Mouse (Mus musculus) forelimb bud, embryonic 11.5 days (tissue): Measurements from ENCODE around the gene S100a6.

Experiments
- DNase-seq: peaks from one replicate; pipeline ENCODE4 v3.0.0-alpha.2; 2012; ENCODE audit warnings: low read depth, low spot score

Gene S100a6

DNA sequence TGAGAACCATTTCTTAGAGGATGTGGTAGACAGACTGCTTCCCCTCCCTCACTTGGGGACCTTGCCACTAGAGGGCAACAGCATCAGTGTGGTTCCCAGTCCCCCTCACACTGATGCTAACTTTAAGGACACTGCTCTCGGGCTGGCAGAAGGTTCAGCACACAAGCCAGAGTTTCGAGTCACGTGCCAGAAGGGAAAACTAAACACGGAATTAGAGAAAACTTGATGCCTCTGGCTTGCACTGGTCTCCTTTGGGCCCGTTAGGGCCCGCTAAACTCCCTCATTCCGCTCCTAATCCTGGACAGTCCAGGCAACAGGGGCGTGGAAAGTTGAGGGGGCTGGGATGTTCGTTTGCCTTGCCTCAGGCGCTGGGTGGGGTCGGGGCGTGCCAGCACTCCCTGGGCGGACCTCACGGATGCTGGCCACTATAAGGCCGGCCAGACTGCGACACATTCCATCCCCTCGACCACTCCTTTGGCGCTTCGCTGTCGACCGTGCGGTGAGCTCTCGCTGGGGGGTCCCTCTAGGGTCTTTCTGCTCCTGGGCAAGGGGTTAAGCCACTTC is at the start of gene S100a6:
TSS of gene S100a6 (plus strand) at position 155 of the 564 bp plus-strand sequence.
- DNase-seq, result peak; percentile 72

DNA sequence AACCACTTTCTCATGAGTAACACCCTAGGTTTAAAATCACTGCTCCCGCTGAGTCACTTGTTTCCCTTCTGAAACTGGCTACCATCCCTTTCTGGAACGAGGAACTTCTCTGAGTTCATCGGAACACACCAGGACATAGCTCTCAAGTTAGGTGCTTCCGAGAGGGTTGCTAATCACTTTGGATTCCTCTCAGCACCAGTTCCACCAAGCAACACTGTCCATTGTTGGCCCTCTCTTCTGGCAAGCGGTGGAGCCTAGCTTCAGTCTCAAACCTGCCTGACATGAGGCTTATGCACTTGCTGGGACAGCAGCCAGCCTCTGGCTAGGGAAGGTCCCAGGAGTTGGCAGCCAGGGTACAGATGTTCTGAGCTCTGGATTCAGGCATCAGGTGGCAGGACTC is 38.0 kb upstream of the S100a6 start:
- no peak for DNase-seq

DNA sequence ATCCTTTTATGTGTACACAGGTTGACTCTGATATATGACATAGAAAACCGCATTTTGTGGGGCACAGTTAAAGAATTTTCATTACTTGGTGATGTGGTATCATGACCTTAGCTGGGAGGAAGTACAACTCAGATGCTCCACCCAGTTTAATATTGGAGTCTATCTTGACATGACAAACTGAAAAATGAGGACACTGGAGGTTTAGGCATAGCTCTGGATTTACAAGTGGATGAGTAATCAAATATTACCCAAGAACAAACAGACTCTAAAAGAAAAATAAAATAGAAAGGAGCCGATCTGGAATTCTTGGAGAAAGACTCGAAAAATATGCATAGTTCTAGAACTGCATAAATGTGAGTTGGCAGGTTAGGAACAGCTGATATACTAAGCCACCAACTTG is 37.4 kb upstream of the S100a6 start:
- no peak for DNase-seq

DNA sequence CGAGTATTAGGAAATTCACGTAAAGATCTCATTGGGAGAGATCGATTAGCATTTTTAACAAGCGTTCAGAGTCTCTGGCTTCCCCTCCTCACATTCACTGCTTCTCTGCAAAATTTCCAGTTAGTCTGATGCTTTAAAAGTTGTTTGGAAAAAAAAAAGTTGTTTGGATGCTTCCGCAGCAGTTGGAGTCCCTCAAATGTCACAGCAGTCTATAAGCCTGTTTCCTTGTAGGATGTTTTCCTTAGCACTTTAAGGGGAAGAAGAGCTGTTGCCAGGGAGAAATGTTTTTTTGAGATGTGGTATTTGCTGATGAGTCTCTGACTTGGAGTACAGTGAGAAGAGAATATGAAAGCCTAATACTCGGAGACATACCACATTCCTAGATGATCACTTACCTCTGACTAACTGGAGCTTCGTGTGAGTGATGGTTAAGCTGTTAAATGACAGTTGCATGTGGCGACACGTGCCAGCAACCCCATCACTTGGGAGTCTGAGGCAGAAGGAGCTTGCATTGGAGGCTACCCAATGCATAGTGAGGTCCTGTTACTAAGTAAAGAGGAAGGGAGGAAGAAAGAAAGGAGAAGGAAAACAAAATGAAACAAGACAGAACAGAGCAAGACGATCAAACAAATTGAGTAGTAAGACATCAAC is 36.2 kb upstream of the S100a6 start:
- no peak for DNase-seq

DNA sequence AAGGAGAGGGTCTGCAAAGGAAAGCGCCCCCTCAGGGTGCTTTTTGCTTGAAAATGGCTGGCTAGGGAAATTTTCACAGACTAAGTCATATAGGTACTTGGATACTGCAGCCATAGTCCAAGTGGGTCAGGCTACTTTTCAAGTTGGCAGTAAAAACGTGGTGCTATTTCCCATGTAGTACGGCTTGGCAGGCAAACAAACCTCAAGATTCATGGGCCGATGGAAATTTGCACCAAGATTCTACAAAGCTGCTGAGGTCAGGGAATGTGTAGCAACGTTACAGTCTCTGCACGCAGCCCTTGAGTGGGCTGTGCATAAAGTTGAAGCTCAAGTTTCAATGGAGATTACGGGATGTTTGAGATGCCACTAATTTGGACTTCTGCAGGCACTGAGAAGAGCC is 33.2 kb upstream of the S100a6 start:
- DNase-seq, result no peak

DNA sequence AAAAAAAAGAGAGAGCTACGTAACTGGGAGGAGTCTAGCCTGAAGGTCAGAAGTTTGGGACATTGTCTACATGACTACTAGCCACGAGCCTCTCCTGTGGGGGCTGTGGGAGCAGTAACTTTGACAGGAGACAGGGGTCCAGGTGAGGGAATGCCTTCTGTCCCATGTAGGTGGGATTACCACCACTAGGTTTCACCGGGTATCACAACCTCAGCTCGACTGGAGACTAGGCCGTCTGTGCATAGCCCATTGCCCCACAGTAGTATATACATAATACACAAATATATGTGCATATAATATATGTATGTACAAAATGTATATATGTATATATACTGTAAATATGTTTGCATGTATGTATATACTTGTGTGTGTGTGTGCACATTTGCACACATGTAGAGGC is 31.5 kb upstream of the S100a6 start:
- DNase-seq, result no peak

DNA sequence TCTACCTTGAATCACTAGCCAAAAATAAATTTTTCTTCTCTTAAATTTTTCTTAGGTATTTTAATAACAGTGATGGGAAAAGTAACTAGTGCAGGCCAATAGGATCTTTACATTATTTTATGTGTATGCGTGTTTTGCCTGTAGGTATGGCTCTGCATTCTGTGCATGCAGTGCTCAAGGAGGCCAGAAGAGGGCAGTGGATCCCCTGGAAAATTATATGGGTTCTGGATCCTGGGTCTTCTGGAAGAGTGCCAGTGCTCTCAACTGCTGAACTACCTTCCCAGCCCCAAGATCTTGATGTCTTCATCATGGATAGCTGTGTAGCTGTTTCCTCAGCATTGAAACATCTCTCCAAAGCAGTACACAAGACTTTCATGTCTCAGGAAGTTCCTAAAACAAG is 30.5 kb upstream of the S100a6 start:
- no peak for DNase-seq

DNA sequence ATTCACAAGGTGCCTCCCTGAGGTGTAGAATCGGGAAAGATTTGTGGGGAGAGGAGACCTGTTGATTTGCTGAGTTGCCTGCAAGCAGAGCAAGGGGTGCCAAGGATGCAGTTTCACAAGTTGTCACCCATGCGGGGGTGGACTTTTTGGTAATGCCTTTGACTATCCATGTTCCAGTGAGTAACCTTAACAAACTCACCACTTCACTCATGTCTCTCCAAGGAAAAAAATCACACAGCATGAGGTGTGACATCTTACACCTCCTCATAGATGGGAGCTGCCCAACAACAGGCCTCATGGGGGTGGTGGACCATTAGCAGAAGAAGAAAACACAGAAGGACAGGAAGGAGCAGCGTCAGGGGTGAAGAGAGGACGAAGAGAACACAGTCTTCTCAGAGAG is 30.1 kb upstream of the S100a6 start:
- no peak for DNase-seq

DNA sequence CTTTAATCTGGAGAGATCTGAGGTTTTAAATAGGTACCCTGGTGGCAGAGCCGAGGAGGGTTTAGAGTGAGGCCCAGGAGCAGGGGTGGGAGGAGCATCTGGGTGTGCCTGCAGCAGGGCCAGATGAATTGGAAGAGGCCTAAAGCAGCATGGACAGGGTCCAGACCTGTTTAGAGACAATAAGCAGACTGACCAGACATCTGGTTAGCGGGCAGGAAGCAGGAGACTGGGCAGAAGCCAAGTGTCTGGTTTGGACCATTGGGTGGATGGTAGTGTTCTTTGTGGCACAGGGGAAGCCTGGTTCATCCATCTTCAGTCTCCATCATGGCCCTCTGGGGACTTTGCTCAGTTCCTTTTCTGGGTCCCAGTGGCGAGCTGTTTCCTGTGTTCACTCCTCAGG is 28.8 kb upstream of the S100a6 start:
- no peak for DNase-seq

DNA sequence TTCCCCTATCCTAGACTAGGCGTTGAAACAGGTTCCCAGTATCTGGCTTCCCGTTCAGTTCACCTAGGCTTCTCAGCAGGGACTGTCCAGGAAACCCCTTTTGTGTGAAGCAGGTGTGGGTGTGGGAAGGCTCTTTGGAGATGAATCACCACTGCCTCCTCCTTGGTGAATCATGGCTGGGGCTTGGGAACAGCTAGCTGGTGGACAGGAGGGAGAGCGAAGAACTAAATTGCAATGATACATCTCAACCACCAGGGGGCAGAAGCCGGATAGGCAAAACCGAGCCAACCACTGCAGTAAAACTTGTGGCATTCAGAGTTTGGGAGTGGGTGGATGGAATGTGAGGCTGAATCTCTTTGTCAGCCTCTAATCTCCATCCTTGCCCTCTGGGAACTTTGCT is 27.1 kb upstream of the S100a6 start:
- DNase-seq, result peak; percentile 78

DNA sequence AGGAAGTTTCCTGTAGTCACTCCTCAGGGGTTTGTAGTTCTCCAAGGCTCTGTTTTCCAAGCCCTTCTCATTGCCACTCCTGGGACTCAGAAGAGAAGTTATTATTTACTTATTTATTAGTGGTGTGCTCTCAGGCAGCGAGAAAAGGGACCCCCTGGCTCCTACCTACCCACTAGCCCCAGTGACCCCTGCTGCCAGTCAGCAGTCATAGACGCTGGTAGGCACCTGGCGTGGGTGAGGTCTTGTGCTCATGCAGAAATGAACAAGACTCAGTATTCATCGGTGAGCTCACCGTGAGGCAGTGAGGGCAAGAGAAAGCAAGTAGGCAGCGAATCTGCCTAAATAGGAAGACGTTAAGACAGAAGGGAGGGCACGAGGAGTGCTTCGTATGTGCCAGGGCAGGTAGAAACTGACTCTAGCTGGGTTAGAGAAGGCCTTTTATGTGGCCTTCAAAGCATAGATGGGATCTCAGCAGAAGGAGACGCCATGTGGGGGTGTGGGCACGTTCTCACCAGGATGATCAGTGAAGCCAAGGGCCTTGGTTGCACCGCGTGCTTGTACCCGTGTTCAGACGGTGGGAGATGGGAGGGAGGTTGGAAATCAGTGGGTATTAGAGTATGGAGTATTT is 26.6 kb upstream of the S100a6 start:
- DNase-seq, result no peak

DNA sequence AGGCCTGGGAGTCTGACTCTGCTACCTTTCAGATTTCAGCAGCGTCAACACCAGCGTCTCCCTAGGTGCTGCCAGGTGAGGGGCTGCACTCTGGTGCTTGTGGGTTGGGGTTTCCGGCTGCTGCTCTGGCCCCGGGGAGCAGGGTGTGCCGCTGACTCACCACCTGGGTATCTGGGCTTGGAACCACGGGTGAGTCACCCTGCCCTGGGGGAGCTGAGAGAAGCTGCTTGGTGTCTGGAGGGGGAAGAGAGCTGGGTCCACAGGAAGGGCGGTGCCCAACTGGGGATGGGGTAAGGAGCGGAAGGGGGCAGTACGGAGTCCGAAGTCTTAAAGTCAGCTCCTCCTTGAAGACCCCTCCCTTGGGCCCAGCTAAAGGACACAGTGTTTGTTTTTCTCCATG is 25.8 kb upstream of the S100a6 start:
- no peak for DNase-seq

DNA sequence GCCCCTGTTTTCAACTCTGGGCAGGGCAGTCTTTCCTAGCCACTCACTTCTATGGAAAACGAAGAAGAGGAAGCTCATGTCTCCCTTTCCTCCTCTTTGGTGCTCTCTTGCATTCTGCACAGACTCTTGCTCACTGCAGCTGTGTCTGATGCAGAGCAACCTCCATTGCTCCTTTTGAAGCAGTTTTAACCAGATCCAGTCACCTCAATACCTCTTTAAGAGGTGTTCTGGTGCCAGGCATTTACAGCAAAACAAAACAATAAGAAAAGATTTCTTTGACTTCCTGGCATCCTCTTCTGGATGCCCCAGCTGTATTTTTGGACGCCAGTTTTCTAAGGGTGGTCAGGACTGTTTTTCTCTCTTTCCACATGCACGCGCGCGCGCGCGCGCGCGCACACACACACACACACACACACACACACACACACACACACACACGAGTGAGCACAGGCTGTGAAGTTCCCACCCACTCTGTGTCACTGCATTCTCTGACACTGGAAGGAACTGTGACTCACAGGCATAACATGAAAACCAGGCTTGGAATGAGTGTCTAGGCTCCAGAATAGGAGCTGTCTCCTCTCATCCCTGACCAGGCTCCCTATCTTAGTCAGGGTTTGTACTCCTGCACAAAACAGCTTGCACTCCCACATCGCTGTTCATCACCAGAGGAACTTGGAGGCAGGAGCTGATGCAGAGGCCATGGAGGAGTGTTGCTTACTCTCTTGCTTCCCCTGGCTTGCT is 25.2 kb upstream of the S100a6 start:
- no peak for DNase-seq

DNA sequence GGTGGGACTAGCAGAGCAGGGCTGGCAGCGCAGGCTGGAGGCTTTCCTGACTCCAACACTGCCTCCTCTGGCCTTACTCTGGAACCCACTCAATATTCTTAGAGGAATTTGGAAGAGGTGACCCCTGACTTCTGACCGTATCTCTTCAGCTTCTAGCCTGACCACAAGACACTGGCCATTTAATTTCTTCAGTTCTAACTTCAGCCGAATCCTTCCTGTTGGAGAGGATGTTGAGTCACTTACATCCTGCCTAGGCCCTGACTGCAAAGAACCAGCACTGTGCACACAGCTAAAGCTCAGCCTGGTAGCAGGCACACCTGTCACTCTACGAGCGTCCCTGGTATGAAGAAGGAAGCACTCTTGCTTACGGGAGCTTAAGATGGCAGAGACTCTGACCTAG is 23.3 kb upstream of the S100a6 start:
- DNase-seq, result no peak

DNA sequence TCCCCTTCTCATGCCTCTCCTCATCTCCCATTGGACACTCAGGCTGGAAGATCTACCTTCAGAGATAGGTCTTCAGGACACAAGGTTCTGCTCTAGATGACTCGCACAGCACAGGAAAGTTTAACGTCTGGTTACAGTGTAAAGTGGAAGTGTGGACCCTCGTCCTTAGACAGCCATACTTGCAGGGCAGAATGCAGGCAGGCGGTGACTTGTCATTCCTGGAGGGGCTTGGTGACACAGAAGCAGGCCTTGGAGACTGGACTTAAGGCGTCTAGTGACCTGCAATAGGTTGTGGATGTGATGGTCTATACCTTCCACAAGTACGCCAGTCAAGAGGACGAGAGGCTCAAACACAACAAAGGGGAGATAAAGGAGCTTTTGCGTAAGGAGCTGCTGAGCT is 22.7 kb upstream of the S100a6 start, which contains the start of gene S100a2:
TSS of gene S100a2 (plus strand) at position 301 of the 400 bp plus-strand sequence.
- DNase-seq, result no peak

DNA sequence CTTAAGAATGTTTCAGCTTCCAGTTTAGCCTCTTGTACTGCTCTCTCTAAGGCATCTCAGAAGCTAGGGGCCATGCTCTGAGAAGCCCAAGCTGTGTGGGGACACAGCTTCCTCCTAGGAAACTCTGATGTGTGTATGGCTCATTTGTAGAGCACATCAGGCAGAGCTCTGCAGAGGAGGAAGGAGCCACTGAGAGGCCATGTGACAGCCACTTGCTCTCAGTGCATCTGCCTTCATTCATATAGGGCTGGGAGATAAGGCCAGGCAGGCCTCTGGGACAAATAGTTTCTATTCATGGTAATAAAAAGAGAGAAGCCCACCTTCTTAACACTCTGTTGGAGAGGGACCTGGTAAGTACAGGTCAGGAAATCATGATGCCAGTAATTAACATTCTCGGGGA is 18.2 kb upstream of the S100a6 start:
- DNase-seq, result no peak

DNA sequence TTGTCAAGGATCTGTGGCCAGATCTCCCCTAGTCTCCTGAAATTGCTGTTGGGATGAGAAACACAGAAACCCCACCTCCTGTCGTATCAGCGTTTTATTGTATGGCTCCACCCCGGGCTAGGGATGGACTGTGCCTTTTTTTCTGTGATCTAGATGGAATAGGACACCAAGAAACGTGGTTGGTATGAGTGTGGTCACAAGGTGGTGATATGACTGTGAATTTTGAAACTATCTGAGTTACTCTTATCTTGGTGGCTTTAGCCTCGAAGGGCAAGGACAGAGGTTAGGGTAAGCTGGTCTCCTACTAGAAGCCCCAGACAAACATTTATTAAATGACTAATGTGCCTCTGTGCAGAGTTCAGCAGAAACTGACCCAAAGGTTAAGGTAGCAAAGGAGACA is 17.1 kb upstream of the S100a6 start:
- DNase-seq, result no peak

DNA sequence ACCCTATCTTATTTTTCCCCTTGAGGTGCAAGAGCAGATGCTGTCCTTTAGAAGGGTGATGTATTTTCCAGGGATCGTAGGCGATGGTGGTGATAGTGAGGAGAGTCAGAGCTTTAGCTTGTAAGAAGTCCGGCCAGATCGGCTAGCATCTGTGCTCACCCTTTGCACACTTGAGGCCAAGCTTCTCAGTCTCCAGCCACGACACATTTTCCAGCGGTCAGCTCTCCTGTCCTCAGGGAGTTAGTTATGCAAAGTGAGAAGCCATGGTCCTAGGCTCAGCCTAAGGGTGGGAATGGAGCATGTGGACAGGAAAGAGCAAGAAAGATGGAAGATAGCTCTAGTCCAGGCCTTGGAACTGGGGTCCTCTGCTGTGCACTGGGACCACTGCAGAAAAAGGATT is 15.9 kb upstream of the S100a6 start:
- no peak for DNase-seq

DNA sequence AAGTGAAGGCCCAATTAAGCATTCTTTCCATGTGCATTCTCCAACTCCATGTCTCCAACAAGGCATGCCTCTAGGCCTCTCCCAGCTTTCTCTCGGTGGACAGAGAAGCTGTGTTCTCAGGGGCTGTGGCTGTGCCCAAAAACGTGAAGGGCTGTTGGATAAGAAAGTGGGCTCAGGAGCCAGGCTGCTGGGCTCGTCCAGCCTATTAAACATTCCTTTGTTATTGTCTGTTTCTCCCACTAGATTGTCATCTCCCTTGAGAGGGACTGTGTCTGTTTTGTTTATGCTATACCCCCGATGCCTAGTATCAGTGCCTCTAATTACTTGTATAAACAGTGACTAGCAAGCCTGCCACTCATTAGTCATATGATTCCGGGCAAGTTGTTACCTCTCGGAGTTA is 14.9 kb upstream of the S100a6 start:
- no peak for DNase-seq

DNA sequence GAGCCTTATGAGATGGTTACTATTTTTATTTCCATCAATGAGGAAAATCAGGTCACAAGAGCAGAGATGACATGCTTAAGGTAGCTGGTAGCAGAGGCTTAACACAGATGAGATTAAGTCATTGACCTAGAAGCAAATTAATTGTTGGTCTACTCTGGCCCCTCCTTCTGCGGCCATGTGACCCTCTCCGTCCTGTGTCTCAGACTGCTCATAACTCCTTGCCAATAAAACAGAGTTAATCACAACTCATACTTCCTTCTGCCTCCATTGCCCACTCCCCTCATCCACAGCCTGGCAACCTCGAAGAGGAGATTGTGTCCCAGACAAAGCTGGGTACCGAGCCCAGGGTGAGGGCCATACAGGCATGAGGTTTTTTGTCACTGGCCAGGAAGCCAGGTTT is 14.5 kb upstream of the S100a6 start:
- no peak for DNase-seq

DNA sequence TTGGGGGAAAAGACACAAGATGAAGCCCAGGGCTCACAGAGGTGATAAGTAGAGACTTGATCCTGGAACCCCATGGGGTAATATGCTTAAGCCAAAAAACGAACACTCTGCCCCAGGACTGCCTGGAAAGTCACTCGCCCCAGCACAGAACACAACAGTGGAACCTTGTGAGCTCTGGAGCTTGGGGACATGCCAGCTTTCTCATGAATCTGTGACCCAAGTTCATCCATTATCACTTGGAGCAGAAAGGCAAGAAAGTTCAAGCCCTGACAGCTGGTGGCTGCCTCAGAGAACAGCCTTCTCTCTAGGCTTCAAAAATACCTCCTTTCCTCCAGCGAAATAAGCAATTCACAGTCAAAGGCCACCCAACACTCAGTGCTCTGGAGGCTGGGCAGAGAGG is 13.3 kb upstream of the S100a6 start:
- DNase-seq, result no peak

DNA sequence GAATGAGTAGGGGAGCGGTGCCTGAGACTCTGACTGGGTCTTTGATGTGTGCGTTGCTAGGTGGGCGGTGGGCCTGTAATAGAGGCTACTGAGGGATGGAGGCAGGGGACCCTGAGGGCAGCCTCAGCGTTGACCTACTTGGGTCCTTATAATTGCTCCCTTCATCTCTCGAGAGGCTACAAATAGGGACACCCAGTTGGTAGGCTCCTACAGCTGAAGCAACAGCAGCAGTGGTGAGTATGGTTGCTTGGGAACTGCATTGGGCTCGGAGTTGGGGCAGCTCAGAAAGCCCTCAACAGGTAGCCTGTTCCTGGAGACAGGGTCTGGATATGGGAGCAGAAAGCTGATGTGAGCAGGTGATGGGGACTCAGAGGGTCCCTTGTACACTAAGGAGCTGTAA is 12.6 kb upstream of the S100a6 start:
- DNase-seq, result no peak
